Mouse (Mus musculus) gastrocnemius, postnatal 25 days (tissue): ENCODE results near the gene Polr3e. TPM values are rescaled to one million over a fixed set of nuclear protein-coding genes. Genes with fewer than 3 reads are reported as not detected.
A peak's percentile ranks its signal among the peaks of the same experiment; 100 is the strongest.

Experiments used
- DNase-seq: peaks from one replicate; pipeline ENCODE4 v3.0.0; 2022
- long read RNA-seq, 2 experiments: library from polyadenylated mRNA; stranded (forward); transcript quantifications; one replicate each; pipeline ENCODE4 v2.0.0; 2021
- total RNA-seq, 2 experiments: library from RNA; stranded (reverse); gene quantifications; 1 replicate in 1 of 2; 2 replicates in 1 of 2; pipeline ENCODE4 v1.2.3; 2021

Gene Polr3e
- 10 to 100 TPM in 1 of 2 experiments, 1 to 10 TPM in 1; 9.0 to 11.0 TPM for total RNA-seq
- long read RNA-seq, experiment 1, full-length matches to known transcripts: 3 of 7 reads
- long read RNA-seq, experiment 1, partial matches to known transcripts: 1 of 7 reads
- long read RNA-seq, experiment 1, other reads (novel, unspliced or antisense): 3 of 7 reads
- long read RNA-seq, experiment 2, full-length matches to known transcripts: 4 of 11 reads
- long read RNA-seq, experiment 2, partial matches to known transcripts: 2 of 11 reads
- long read RNA-seq, experiment 2, other reads (novel, unspliced or antisense): 5 of 11 reads

DNA sequence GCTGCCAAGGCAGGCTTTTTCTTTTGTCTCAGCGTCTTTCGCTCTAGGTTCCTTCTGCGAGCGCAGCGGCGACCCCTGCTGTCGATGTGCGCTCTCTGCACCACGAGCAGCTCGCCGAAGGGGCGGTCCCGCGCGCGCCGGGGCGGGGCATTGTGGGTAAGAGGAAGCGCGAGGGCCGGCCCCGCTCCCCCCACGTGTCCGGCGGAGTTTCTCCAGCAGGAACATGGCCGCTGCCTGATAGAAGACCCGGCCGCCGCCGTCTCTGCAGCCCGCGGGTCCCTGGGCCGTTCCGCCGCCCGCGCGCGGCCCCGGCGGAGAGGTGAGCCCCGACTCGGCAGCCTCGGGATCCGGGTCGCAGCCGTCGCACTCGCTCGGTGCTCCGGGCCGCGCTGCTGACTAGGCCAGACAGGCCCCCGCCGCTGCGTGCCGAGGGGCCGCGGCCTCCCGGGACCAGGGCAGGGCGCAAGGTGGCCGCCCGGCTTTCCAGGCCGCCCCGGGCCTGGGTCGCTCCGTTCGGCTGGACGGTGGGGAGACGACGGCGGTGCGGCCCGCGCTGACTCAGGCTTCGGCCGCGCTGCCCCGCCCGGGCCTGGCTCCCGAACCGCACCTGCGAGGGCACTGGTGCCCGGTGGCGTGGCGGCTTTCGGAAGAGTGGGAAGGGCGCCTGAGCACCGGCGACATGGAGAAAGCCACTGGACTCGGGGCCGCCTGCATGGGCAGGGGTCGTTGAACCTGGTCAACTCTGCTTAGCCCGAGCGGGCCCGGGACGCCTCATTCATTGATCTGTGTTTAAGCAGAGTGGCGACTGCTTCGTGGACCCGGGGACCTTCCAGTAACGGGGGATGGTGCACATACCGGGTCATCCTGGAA, at the start of gene Polr3e:
Gene Polr3e (plus strand): TSS at position 153 of the 870 bp plus-strand sequence.
- DNase-seq: peak; percentile 99

DNA sequence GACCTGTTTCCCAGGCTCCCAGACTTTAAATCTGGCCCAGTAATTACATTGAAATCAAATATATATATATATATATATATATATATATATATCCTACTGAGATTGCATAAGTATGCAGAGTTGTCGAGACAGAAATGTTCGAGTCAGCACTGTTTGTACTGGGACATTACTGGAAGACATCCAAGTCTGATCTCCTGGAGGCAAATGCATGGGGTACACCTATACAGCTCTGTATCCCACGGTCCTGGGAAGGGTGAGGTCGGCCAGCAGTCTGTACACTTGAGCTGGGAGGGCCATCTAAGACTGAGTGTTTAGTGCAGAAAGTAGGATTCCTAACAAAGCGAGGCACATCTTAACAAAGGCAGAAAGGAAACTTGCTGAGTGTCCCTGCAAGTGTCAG, 47.7 kb upstream of the Polr3e start:
- no peak for DNase-seq

- DNase-seq: no peak
Measured at GRCm38 (mm10) chr7:120870431-120871008, 47.0 kb upstream of the Polr3e start.

DNA sequence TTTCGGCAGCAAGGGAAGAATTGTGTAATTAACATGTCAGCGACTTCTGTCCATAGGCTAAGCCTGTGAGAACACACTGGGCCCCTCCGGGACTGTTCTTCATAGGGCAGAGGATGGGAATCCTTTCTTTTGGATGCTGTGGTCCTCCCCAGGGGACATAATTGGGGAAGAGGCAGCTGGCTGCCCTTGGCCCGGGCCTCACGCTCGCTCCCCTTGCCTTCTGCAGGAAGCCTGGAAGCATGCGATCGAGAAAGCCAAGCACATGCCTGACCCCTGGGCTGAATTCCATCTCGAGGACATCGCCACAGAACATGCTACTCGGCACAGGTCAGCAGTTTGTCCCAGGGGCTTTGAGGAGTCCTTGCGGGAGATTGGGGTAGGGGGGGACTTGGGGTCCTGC, 44.5 kb upstream of the Polr3e start:
- DNase-seq: peak; percentile 44

DNA sequence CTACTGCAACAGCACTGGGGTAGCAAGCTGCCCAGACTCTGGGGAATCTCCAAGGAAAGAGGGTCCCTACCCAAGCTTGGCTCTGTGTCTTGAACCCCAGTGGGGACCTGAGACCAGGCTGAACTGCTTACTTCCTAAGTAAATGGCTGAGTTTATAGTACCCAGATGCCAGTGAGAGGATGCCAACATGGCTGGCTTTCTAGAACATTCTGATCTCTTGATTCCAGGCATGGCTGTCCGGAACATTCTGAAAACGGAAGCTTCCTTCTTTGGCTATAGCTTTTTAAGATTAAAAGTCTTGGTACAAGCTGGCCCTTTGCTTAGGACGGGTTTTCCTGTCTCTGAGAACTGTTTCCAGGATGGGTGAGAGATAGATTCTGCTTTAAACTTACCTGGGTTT, 43.5 kb upstream of the Polr3e start:
- peak; percentile 53 for DNase-seq

DNA sequence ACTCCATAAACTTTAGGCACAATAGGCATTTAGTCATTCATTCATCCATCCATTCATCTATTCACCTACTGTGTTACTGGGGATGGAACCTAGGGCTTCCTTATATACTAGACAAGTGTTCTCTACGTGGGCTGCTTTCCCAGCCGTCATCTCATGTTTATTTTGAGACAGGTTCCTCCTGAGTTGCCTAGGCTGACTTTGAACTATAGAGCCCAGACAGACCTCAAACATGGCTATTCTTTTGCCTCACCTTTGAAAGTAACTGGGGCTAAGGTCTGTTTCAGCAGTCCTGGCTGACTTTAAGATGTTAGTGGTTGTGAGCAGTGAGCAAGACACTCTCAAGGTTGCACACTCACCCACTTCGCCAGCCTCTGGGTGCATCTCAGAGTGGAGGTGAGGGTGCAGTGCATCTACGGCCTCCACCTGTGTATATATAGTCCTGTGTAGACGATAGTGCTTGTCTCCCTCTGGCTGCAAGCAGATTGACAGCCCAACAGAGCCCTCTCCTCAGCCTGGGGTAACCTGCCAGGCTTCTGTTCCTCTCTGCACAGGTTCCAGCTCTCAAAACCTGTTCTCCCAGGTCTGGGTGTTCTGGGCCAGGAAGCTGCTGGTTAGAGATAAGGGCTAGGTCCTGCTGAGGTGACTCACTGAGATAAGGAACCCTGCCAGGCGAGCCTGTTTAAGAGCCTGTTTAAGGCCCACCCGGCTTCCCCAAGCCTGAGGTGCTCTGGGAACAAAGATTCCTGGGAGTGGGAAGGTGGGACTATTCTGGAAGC, 42.6 kb upstream of the Polr3e start:
- DNase-seq: no peak

DNA sequence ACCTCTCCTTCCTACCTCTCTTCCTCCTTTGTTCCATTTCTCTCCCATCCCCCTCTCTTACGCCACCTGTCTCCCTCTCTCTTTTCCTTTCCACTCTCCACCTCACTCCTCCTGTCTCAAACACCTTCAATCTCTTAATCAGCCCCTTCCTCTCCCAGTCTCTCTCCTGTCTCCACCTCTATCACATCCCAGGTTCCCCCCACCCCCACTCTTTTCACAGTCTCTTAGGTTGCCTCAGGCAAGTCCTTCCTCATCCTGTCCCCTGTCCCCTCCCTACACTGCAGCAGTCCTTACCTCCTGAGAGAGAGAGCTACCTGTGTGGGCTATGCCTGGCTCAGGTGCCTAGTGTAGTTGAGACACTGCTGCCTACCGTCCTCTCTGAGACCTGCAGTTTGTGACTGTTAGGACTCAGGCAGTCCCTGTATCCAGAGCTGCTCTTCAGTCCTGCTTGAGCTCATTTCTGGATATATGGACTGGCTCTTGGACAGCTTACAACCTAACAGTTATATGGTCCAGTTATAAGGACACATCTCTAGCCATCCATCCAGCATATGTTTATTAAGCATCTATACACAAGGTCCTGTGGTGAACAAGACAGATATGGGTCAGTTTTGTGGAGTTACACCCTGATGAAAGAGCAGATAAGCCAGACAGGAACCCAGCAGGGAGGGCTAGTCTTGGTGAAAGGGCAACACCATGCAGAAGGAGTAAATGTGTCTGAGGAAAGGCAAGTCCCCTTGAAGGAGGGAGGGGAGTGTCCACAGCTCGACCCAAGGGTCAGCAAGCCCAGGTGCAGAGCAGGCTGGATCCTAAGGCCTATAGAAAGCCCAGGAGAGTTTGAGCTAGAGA, 41.8 kb upstream of the Polr3e start:
- DNase-seq: no peak

- DNase-seq: no peak
Measured at GRCm38 (mm10) chr7:120878271-120878670, 39.3 kb upstream of the Polr3e start.

DNA sequence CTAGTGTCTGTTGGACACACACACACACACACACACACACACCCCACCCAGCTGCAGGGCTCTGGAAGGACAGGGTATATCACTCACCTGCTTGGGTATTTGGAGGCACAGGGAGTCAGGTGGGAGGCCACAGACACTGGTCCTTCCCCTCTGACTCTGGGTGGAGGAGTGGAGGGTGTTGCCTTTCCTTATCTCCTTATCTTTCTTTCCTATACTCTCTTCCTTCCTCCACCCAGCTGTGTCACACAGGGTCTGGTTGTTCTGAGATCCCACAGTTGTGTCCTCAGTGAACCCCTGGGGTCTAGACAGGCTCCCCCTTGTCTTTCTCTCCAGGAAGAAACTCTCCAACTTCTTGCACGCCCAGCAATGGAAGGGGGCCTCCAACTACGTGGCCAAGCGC, 37.6 kb upstream of the Polr3e start:
- DNase-seq: no peak

DNA sequence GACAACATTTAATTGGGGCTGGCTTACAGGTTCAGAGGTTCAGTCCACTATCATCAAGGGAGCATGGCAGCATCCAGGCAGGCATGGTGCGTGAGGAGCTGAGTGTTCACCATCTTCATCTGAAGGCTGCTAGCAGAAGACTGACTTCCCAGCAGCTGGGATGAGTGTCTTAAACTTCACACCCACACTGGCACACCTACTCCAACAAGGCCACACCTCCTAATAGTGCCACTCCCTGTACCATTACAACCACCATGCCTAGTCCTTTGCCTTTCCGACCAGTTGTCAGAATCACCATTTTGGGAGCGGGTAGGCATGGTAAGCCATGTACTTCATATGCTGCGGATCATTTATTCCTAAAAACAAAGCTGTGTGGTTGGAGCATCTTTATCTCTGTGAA, 36.8 kb upstream of the Polr3e start:
- DNase-seq: no peak

- no peak for DNase-seq
Measured at GRCm38 (mm10) chr7:120881451-120881850, 36.1 kb upstream of the Polr3e start.

- no peak for DNase-seq
Measured at GRCm38 (mm10) chr7:120882674-120883073, 34.9 kb upstream of the Polr3e start.

GRCm38 (mm10) chr7:120883523-120884290, 33.8 kb upstream of the Polr3e start:
- no peak for DNase-seq

GRCm38 (mm10) chr7:120884746-120885145, 32.8 kb upstream of the Polr3e start:
- DNase-seq: no peak

DNA sequence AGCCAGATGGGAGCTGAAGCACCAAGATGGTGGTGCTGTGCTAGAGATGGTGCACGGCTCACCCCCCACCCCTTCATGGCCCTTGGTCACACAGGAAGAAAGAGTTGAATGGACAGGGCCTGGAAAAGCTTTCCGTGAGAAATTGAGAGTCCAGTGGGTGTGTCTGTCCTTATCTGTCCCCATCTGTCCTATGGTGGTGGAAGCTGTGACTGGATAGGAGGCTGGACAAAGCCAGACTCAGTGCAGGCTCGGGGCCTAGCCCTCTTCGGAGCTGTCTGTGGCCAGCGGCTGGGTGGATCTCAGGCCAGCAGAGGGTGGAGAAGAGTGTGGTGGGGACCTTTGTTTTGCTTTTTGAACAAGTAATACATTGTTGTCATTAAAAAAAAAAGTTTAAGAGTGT, 24.4 kb upstream of the Polr3e start:
- no peak for DNase-seq

DNA sequence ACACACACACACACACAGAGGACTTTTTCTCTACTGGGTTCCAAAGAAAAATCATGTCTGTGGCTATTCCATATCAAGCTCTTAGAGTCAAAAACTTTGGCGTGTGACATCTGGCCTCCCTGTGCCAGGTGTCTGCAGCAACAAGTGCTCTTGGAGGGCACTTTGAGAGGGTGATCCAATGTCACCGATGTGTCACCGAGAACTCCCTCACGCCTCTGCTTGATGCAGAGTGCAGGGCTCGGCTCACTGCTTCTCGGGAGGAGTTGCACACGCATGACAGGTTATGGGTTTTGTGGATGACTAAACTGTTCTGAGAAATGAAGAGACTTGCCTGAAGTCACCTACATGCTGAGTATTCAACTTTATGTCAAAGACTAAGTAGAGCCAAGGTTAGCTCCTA, 20.5 kb upstream of the Polr3e start:
- DNase-seq: no peak

DNA sequence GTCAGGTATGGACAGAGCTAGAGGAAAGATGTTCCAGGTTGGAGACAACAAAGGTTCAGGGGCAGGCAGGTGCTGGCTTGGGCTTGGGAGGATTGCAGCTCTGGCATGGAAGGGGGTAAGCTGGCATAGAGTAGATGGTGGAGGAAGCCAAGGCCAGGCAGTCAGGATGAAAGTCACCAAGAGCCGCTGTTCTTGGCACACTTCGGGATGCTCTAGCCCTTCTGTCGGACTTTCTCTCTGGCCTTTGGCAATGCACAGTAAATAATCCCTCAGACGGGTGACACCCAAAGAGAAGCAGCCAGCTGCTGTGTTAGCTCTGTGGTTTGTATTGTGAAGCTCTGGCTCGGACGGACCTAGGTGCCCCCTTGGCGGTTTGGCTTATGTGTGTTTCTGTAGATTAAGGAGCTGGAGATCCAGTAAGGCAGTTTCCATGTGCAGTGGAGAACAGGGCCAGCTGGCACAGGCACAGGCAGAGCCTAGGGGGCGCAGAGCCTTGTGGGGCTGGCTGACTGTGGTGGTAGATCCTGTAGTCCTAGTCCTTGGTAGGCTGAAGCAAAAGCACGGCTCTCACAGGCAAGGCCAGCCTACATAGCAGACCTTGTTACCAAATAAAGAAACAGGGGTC, 19.7 kb upstream of the Polr3e start:
- DNase-seq: peak; percentile 45

GRCm38 (mm10) chr7:120900191-120900590, 17.4 kb upstream of the Polr3e start:
- DNase-seq: no peak

GRCm38 (mm10) chr7:120901701-120902100, 15.8 kb upstream of the Polr3e start:
- DNase-seq: no peak

DNA sequence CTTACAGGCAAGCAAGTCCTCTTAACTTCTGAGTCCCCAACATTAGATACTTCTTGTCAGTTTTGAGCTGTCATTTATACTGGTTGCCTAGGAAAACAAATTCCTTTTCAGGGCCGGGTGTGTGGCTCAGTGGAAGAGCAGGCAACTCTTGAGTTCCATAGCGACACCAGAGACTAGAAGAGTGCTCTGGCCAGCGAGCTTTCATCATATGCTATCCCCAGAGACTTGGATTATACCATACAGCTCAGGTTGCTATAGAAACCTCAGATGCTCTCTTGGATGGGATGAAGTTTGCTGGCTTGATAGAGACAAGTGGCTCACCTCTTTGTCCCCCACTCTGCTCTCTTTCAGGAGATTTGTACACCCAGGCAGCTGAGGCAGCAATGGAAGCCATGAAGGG, 14.6 kb upstream of the Polr3e start:
- no peak for DNase-seq
